Mouse (Mus musculus) embryonic fibroblast, embryonic 13.5 days (primary cell): ENCODE data around the gene Efcab11.

Experiments
- CTCF ChIP-seq: IDR thresholded peaks from 2 replicates; pipeline ENCODE4 v1.5.1; 2011; ENCODE audit warnings: mild to moderate bottlenecking, control low read depth, low read length, moderate library complexity, borderline replicate concordance; ENCODE audit not compliant: insufficient read depth
- POLR2A ChIP-seq: IDR thresholded peaks from 2 replicates; pipeline ENCODE4 v1.6.1; 2011; ENCODE audit warnings: low read depth, mild to moderate bottlenecking, control low read depth, low read length, moderate library complexity

DNA sequence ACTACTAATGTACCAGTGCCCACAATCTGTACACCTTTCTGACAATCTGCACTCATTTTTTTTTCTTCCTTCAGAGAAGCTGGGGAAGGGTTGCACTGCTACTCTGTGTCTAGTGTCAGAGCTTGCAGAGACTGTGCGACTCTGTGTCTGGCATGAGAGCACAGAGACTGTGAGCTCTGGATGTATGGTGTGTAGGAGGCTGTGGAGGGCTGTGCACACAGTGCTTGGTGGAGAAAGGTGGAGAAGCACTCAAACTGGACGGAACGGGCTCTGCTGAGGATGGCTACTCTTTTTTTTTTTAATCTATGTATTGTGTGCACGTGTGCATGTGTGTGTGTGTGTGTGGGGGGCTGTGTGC is 90.1 kb downstream of the Efcab11 start:
- TF ChIP-seq POLR2A = no peak
- TF ChIP-seq CTCF = no peak
